Comparison of ENCODE assay signal across 8 mouse cellular contexts in the genomic region with DNA sequence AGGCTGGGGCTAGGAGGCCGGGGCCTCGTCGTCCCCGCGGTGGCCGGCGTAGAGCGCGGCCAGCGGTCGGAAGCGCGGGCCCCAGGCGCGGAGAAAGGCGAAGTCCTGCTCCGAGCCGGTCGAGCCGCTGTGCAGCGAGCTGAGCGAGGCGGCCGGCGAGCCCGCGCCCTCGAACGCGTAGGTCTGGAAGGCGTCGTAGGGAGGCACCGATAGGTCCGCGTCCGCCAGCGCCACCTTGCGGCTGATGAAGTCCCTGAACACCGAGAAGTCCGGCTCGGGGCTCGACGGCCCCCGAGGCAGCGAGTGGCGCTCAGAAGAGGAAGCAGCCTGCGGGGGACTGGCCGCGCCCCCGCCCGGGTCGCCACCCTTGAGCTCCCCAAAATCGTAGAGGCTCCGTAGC. TPM values are rescaled to one million over a fixed set of nuclear protein-coding genes. Genes with fewer than 3 reads are reported as not detected.
DNase-seq lines count a peak whose midpoint lies in the region; ATAC-seq and TF ChIP-seq lines count a peak whose summit lies in the region.

No protein-coding gene starts in this region.

- TF ChIP-seq POLR2A in ES-Bruce4 (IDR thresholded peaks at IDR 0.05; ENCODE audit: insufficient read depth, low read length): no peak

- WGBS in forebrain, postnatal 0 days: under 1% methylated on average over 52 of the region's 54 CpGs
- under 1% methylated on average over 52 of the region's 54 CpGs for WGBS in hindbrain, embryonic 11.5 days

- no peaks in the 10 kb centered on the region for H3K4me1 ChIP-seq in ES-Bruce4 (ENCODE audit: control insufficient read depth, insufficient read depth, low read length)
- no peaks in the 10 kb centered on the region for H3K4me1 ChIP-seq in forebrain, postnatal 0 days (ENCODE audit: insufficient read depth)
- H3K4me1 ChIP-seq in hindbrain, embryonic 11.5 days (replicated peaks; ENCODE audit: control insufficient read depth, insufficient read depth, low read length): 0 out of 2 replicates have a peak, but pooled peaks cover 7% of the 10 kb centered on the region

- H3K9ac ChIP-seq in ES-Bruce4 (ENCODE audit: low read depth, poor library complexity, severe bottlenecking): no peak overlapping the region
- H3K9ac ChIP-seq in forebrain, postnatal 0 days: no peak overlapping the region
- 0 out of 2 replicates have a peak overlapping the region, but pooled peaks have one; percentile 19 for H3K9ac ChIP-seq in hindbrain, embryonic 11.5 days (ENCODE audit: low read depth, low read length)

- peak overlapping the region; percentile 10 for H3K4me3 ChIP-seq in ES-Bruce4 (ENCODE audit: low read depth, low read length)
- H3K4me3 ChIP-seq in forebrain, postnatal 0 days (ENCODE audit: low read depth, low read length): peak overlapping the region; percentile 12; the same call in 1 of the 2 replicates
- 0 out of 2 replicates have a peak overlapping the region, but pooled peaks have one; percentile 8 for H3K4me3 ChIP-seq in hindbrain, embryonic 11.5 days (ENCODE audit: low read depth, low read length)

- H3K27ac ChIP-seq in ES-Bruce4 (ENCODE audit: insufficient read depth, low read length): no peak overlapping the region
- no peak overlapping the region for H3K27ac ChIP-seq in forebrain, postnatal 0 days (ENCODE audit: low read depth, low read length)
- no peak overlapping the region for H3K27ac ChIP-seq in hindbrain, embryonic 11.5 days (ENCODE audit: low read depth, low read length)

- peaks cover 4% of the 10 kb centered on the region; the same call in 1 of the 2 replicates for H3K27me3 ChIP-seq in ES-Bruce4 (ENCODE audit: control insufficient read depth, insufficient read depth, low read length, poor library complexity, severe bottlenecking)
- H3K27me3 ChIP-seq in forebrain, postnatal 0 days (ENCODE audit: insufficient read depth, low read length): peaks cover 39% of the 10 kb centered on the region
- peaks cover 51% of the 10 kb centered on the region for H3K27me3 ChIP-seq in hindbrain, embryonic 11.5 days (ENCODE audit: control insufficient read depth, insufficient read depth, low read length)

- H3K4me2 ChIP-seq in forebrain, postnatal 0 days (ENCODE audit: low read depth): peak overlapping the region; percentile 26
- peak overlapping the region; percentile 13; the same call in 1 of the 2 replicates for H3K4me2 ChIP-seq in hindbrain, embryonic 11.5 days (replicated peaks; ENCODE audit: low read depth, low read length)

- H3K36me3 ChIP-seq in ES-Bruce4 (ENCODE audit: control insufficient read depth, insufficient read depth, low read length, poor library complexity, severe bottlenecking): no peaks in the 10 kb centered on the region
- no peaks in the 10 kb centered on the region; the same call in 1 of the 2 replicates for H3K36me3 ChIP-seq in forebrain, postnatal 0 days (ENCODE audit: insufficient read depth)
- H3K36me3 ChIP-seq in hindbrain, embryonic 11.5 days (ENCODE audit: control insufficient read depth, insufficient read depth, low read length): no peaks in the 10 kb centered on the region

- TF ChIP-seq CTCF in ES-Bruce4 (IDR thresholded peaks at IDR 0.05; ENCODE audit: low read depth, low read length): peak; percentile 80
- peak; percentile 82 for TF ChIP-seq CTCF in forebrain, postnatal 0 days (IDR thresholded peaks at IDR 0.05; ENCODE audit: low read depth)

- no peak for TF ChIP-seq EP300 in ES-Bruce4 (IDR thresholded peaks at IDR 0.05; ENCODE audit: insufficient read depth, low read depth, low read length)

- DNase-seq in cerebellum, adult 18-20 months: peak; percentile 78 to 87
- DNase-seq in forebrain, postnatal 0 days: peak; percentile 81
- DNase-seq in hindbrain, embryonic 11.5 days (ENCODE audit: low spot score): peak; percentile 96
- peak; percentile 45 for DNase-seq in layer of hippocampus, adult 9-11 months
- peak; percentile 92 for DNase-seq in lung, postnatal 14 days
- peak; percentile 82 for DNase-seq in ovary, postnatal 36 days (ENCODE audit: low spot score)
- peak; percentile 52 to 87 for DNase-seq in thymus, postnatal 10 days (ENCODE audit: low spot score in 2 of 2)

- no peaks in the 10 kb centered on the region for H3K9me3 ChIP-seq in ES-Bruce4 (replicated peaks; ENCODE audit: control insufficient read depth, insufficient read depth, low read length, poor library complexity, severe bottlenecking)
- no peaks in the 10 kb centered on the region for H3K9me3 ChIP-seq in forebrain, postnatal 0 days (ENCODE audit: low read length)
- no peaks in the 10 kb centered on the region for H3K9me3 ChIP-seq in hindbrain, embryonic 11.5 days (ENCODE audit: control insufficient read depth, low read length)

- peak; percentile 81 for ATAC-seq in forebrain, postnatal 0 days
- ATAC-seq in hindbrain, embryonic 11.5 days (ENCODE audit: low FRiP score): peak; percentile 57; the same call in 1 of the 2 replicates

RNA-seq across cellular contexts. Expression of gene 1700025C18Rik, which starts 21.6 kb away (rescaled TPM):
- not detected in 2 replicates for polyA plus RNA-seq in ES-Bruce4 (2011; ENCODE audit: insufficient read depth, insufficient read length, low read depth, missing spikeins)
- not detected in 2 replicates for total RNA-seq in forebrain, postnatal 0 days (2014; rRNA removed)
- not detected in 2 replicates for polyA plus RNA-seq in forebrain, postnatal 0 days (2015; fragmentation: Nextera tagmentation; extraction: Ambion mirVana)
- polyA plus RNA-seq in hindbrain, embryonic 11.5 days (2014; fragmentation: Nextera tagmentation; extraction: Ambion mirVana): not detected in 2 replicates

RNA-seq across cellular contexts. Expression of gene Cd40, which starts 56.7 kb away (rescaled TPM):
- polyA plus RNA-seq in ES-Bruce4 (2011; ENCODE audit: insufficient read depth, insufficient read length, low read depth, missing spikeins): 5.3 and 5.8 TPM in 2 replicates
- 5.0 TPM in 2 replicates for total RNA-seq in forebrain, postnatal 0 days (2014; rRNA removed)
- polyA plus RNA-seq in forebrain, postnatal 0 days (2015; fragmentation: Nextera tagmentation; extraction: Ambion mirVana): 4.7 and 7.0 TPM in 2 replicates
- polyA plus RNA-seq in hindbrain, embryonic 11.5 days (2014; fragmentation: Nextera tagmentation; extraction: Ambion mirVana): 4.6 and 4.9 TPM in 2 replicates

Comparison
In these comparisons a context has a peak if more than half of its experiments do, and no peak if none do; other contexts are left out.
1. DNase-seq: peak in every context shown above with its lines; median percentile 96 in hindbrain, embryonic 11.5 days; 92 in lung, postnatal 14 days; 82 in cerebellum, adult 18-20 months; 82 in ovary, postnatal 36 days; 81 in forebrain, postnatal 0 days; 70 in thymus, postnatal 10 days; 45 in layer of hippocampus, adult 9-11 months.